Mouse (Mus musculus) kidney, embryonic 14.5 days (tissue): ENCODE data around the gene Tmem8. TPM values are rescaled to one million over a fixed set of nuclear protein-coding genes. Genes with fewer than 3 reads are reported as not detected.

Experiments used
- ATAC-seq: fragments of 200-750 bp; cut with Nextera tagmentation; 2 replicates; pipeline ENCODE4 v1.8.0; 2017; ENCODE audit warnings: moderate number of reproducible peaks, mild to moderate bottlenecking, moderate TSS enrichment, moderate library complexity; ENCODE audit not compliant: low FRiP score, low TSS enrichment
- H3K27ac ChIP-seq: fragments of 300-500 bp; sonication (generic); 2 replicates; pipeline ENCODE4 v1.5.1; 2014; ENCODE audit warnings: low read depth, mild to moderate bottlenecking, low read length, moderate library complexity, mixed read lengths
- H3K27me3 ChIP-seq: fragments of 300-500 bp; sonication (generic); 2 replicates; pipeline ENCODE4 v1.6.1; 2014; ENCODE audit warnings: mild to moderate bottlenecking, low read length; ENCODE audit not compliant: control insufficient read depth, insufficient read depth
- H3K36me3 ChIP-seq: fragments of 300-500 bp; sonication (generic); 2 replicates; pipeline ENCODE4 v1.6.1; 2014; ENCODE audit warnings: low read length, mixed read lengths; ENCODE audit not compliant: control insufficient read depth, insufficient read depth
- H3K4me1 ChIP-seq: fragments of 300-500 bp; sonication (generic); 2 replicates; pipeline ENCODE4 v1.6.1; 2014; ENCODE audit warnings: low read length, mixed read lengths; ENCODE audit not compliant: control insufficient read depth, insufficient read depth
- H3K4me2 ChIP-seq: fragments of 300-500 bp; sonication (generic); replicated peaks from 2 replicates; pipeline ENCODE4 v1.6.1; 2014; ENCODE audit warnings: low read depth, mild to moderate bottlenecking, low read length
- H3K4me3 ChIP-seq: fragments of 300-500 bp; sonication (generic); 2 replicates; pipeline ENCODE4 v1.5.1; 2014; ENCODE audit warnings: mild to moderate bottlenecking, low read length
- H3K9ac ChIP-seq: fragments of 300-500 bp; sonication (generic); 2 replicates; pipeline ENCODE4 v1.6.1; 2014; ENCODE audit warnings: low read depth, mild to moderate bottlenecking, low read length, moderate library complexity
- H3K9me3 ChIP-seq: fragments of 300-500 bp; sonication (generic); 2 replicates; pipeline ENCODE4 v1.6.1; 2016; ENCODE audit warnings: low read length; ENCODE audit not compliant: control insufficient read depth
- WGBS: fragments of 180-500 bp; shearing (Covaris S2); extraction: QIAGEN DNeasy Blood & Tissue Kit; methylation state at CpG from one replicate; pipeline ENCODE4 v1.1.7; 2014; 5-methylcytosine and 5-hydroxymethylcytosine counted together
- polyA plus RNA-seq: library from polyadenylated mRNA; unstranded; fragments of >200 nt; fragmentation: Nextera tagmentation; extraction: Ambion mirVana; gene quantifications from 2 replicates; pipeline ENCODE4 v1.2.1, GENCODE M21; 2014

Tmem8 gene
- polyA plus RNA-seq, 1 experiment from 2014 or later: 2.5 TPM

GRCm38 (mm10) chr17:26115956-26116487 lies 2.9 kb downstream of the Tmem8 start:
- 0 out of 2 replicates have a peak overlapping the region, but pooled peaks have one; percentile 12 for H3K9ac ChIP-seq
- no peak overlapping the region for H3K4me2 ChIP-seq
- no peaks in the 10 kb centered on the region for H3K9me3 ChIP-seq
- peaks cover 6% of the 10 kb centered on the region; the same call in 1 of the 2 replicates for H3K4me1 ChIP-seq
- no peak for ATAC-seq
- no peak overlapping the region for H3K27ac ChIP-seq
- WGBS: 72% methylated on average over 3 of the region's 3 CpGs
- H3K27me3 ChIP-seq: peaks cover 60% of the 10 kb centered on the region
- no peak overlapping the region for H3K4me3 ChIP-seq
- no peaks in the 10 kb centered on the region for H3K36me3 ChIP-seq

DNA sequence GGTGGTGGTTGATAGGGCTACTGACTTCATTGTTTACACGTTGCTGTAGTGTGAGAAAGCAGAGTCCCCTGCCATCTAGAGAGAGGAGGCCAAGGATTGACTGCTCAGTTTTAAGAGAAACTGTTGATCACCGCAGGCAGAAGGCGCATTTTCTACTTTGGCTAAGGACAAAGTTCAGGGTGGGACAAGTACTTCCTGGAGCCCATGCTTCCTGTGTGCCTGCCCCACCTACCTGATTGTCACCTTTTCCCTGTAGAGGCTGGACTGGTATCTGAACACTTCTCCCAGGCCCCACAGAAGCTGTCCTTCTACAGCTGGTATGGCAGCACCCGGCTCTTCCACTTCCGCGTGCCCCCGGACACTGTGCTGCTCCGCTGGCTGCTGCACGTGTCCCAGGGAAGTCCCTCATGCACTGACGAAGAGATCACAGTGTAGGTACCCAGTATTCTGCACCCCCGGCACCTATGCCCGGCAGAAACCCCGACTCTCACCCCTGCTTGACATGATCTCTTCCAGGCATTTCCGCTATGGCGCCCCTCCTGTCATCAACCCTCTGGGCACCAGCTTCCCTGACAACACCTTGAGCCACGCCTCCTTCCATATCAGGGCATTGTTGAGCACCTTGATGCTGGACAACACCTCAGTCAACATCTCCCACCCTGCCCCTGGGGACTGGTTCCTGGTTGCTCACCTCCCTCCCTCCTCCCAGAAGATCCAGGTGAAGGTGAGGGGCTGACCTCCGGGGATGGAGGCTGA lies 3.6 kb downstream of the Tmem8 start:
- peaks cover 53% of the 10 kb centered on the region for H3K27me3 ChIP-seq
- ATAC-seq: no peak
- 85% methylated on average over 17 of the region's 17 CpGs for WGBS
- no peak overlapping the region for H3K4me2 ChIP-seq
- peaks cover 6% of the 10 kb centered on the region; the same call in 1 of the 2 replicates for H3K4me1 ChIP-seq
- no peak overlapping the region for H3K27ac ChIP-seq
- H3K9ac ChIP-seq: no peak overlapping the region
- no peaks in the 10 kb centered on the region for H3K36me3 ChIP-seq
- H3K9me3 ChIP-seq: no peaks in the 10 kb centered on the region
- no peak overlapping the region for H3K4me3 ChIP-seq

GRCm38 (mm10) chr17:26119766-26120710 lies 6.9 kb downstream of the Tmem8 start:
- H3K9ac ChIP-seq: no peak overlapping the region
- no peak overlapping the region for H3K27ac ChIP-seq
- H3K4me1 ChIP-seq: peaks cover 15% of the 10 kb centered on the region
- peaks cover under 1% of the 10 kb centered on the region; the same call in 1 of the 2 replicates for H3K36me3 ChIP-seq
- H3K4me2 ChIP-seq: no peak overlapping the region
- H3K9me3 ChIP-seq: no peaks in the 10 kb centered on the region
- peaks cover 24% of the 10 kb centered on the region for H3K27me3 ChIP-seq
- H3K4me3 ChIP-seq: no peak overlapping the region
- 50% methylated on average over 33 of the region's 33 CpGs for WGBS
- no peak for ATAC-seq

- H3K36me3 ChIP-seq: peaks cover 26% of the 10 kb centered on the region
- peaks cover 9% of the 10 kb centered on the region for H3K4me1 ChIP-seq
- no peaks in the 10 kb centered on the region for H3K9me3 ChIP-seq
- no peak overlapping the region for H3K4me3 ChIP-seq
- no peak overlapping the region for H3K27ac ChIP-seq
- H3K4me2 ChIP-seq: no peak overlapping the region
- no peak for ATAC-seq
- peaks cover 2% of the 10 kb centered on the region; the same call in 1 of the 2 replicates for H3K27me3 ChIP-seq
- no peak overlapping the region for H3K9ac ChIP-seq
- WGBS: 61% methylated on average over 5 of the region's 5 CpGs
Measured at GRCm38 (mm10) chr17:26122431-26123140, 9.5 kb downstream of the Tmem8 start.

GRCm38 (mm10) chr17:26123267-26123684 lies 10.2 kb downstream of the Tmem8 start, which contains the start of gene Mrpl28:
Gene Mrpl28, plus strand, starts transcription at chr17:26123500.
- H3K4me2 ChIP-seq: peak within 1 kb of the TSS; percentile 88
- peak; percentile 90 for ATAC-seq
- H3K36me3 ChIP-seq: peaks cover 33% of the 10 kb centered on the region
- no peaks in the 10 kb centered on the region for H3K9me3 ChIP-seq
- no peaks in the 10 kb centered on the region for H3K27me3 ChIP-seq
- H3K27ac ChIP-seq: no peak within 1 kb of the TSS
- peak within 1 kb of the TSS; percentile 90 for H3K9ac ChIP-seq
- WGBS: under 1% methylated on average over 32 of the region's 32 CpGs
- H3K4me3 ChIP-seq: peak within 1 kb of the TSS; percentile 96
- H3K4me1 ChIP-seq: peaks cover 9% of the 10 kb centered on the region

GRCm38 (mm10) chr17:26124560-26124959 lies 11.5 kb downstream of the Tmem8 start:
- no peaks in the 10 kb centered on the region for H3K9me3 ChIP-seq
- H3K27me3 ChIP-seq: no peaks in the 10 kb centered on the region
- peaks cover 9% of the 10 kb centered on the region for H3K4me1 ChIP-seq
- ATAC-seq: no peak
- H3K4me2 ChIP-seq: peak overlapping the region; percentile 88
- H3K27ac ChIP-seq: no peak overlapping the region
- H3K4me3 ChIP-seq: peak overlapping the region; percentile 96
- H3K36me3 ChIP-seq: peaks cover 44% of the 10 kb centered on the region
- 92% methylated on average over 7 of the region's 7 CpGs for WGBS
- H3K9ac ChIP-seq: peak overlapping the region; percentile 90

- no peak overlapping the region for H3K4me3 ChIP-seq
- WGBS: 92% methylated on average over 10 of the region's 10 CpGs
- H3K27me3 ChIP-seq: no peaks in the 10 kb centered on the region
- H3K36me3 ChIP-seq: peaks cover 51% of the 10 kb centered on the region
- H3K4me2 ChIP-seq: no peak overlapping the region
- ATAC-seq: no peak
- no peak overlapping the region for H3K9ac ChIP-seq
- no peak overlapping the region for H3K27ac ChIP-seq
- no peaks in the 10 kb centered on the region for H3K9me3 ChIP-seq
- H3K4me1 ChIP-seq: peaks cover 9% of the 10 kb centered on the region
Measured at GRCm38 (mm10) chr17:26125226-26125625, 12.1 kb downstream of the Tmem8 start.

- WGBS: 88% methylated on average over 18 of the region's 18 CpGs
- Histone ChIP-seq H3K4me1 (no peaks in the 10 kb centered on the region), H3K27me3 (no peaks in the 10 kb centered on the region), H3K9me3 (no peaks in the 10 kb centered on the region), H3K4me2 (no peak overlapping the region), H3K27ac (no peak overlapping the region), H3K9ac (no peak overlapping the region), H3K36me3 (peaks cover 54% of the 10 kb centered on the region), H3K4me3 (no peak overlapping the region)
- no peak for ATAC-seq
Measured at GRCm38 (mm10) chr17:26131062-26131732, 18.1 kb downstream of the Tmem8 start.
